Mouse (Mus musculus) right cerebral cortex, postnatal 14 days (tissue): ENCODE measurements at regions not wholly inside any gene's neighbourhood (a gene's known extent, or its start where the extent isn't known, plus 50 kb on each side); places are given as distances from the start of the nearest gene placed in this dataset.
"Not testable (repeated sequence)": the region's sequence is repeated elsewhere in the genome, so short reads cannot be mapped to it uniquely, and the experiment has no call there.

Experiments
- DNase-seq: peaks from one replicate; pipeline ENCODE4 v3.0.0; 2022

DNA sequence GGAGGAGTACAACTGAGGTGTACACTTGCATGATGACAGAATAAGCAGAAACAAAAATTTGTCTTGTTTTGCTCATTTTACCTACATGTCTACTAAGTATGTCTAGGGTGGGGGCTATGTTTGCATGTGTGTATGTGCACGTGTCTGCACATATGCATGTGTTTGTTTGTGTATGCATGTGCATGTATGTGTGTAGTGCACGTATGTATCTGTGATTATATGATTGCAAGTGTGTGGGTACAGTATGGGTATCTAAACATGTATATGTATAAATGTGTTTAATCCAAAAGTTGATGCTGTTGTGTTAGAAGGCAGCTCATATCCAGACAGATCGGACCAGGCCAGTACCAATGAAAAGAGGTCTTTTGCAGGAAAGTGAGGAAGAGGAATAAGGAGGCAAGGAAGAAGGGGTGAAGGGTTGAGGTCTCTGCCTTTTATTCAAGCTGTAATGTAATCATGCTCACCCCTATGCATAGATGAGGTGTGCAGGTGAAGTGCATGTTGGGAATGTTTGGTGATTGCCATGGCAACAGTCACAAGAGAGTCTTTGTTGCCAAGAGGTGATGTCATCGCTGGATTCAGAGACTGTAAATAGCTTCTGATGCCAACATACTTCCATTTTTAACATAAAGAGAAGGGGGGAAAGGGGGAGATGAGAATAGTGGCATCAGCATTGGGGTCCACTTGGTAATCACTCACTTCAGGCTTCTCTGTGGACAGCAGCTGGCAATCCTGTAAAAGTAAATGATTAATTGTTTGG, 1447.7 kb downstream of the Zfp704 start:
- DNase-seq, result peak; percentile 4

GRCm38 (mm10) chr3:8143016-8143415, 1466.9 kb downstream of the Zfp704 start:
- DNase-seq, result no peak

DNA sequence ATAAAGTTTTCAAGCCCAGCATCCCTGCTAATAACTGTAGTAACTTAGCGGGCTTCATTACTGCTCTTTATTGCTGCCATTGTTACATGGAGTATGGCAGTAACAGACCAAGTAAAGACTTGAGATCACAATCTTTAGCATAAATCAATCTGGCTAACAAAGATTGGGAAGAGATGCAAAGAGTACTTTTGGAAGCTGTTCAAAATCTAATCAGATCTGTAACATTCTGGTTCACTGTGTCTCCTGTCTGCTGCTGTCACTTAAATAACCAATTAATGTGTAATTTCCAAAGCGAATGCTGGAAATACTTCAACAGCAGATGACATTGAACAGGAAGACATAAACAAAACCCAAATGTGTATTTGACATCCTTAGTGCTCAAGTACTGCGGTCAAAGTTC, 1467.7 kb downstream of the Zfp704 start:
- DNase-seq, result no peak

- no peak for DNase-seq
Measured at GRCm38 (mm10) chr3:8141664-8142084, 1468.2 kb downstream of the Zfp704 start.

GRCm38 (mm10) chr3:8123641-8124040, 1486.2 kb downstream of the Zfp704 start:
- not testable (repeated sequence) for DNase-seq

GRCm38 (mm10) chr3:8123141-8123540, 1486.7 kb downstream of the Zfp704 start:
- DNase-seq, result no peak

GRCm38 (mm10) chr3:8098291-8098690, 1478.0 kb upstream of the 1700008P02Rik start:
- DNase-seq, result no peak

DNA sequence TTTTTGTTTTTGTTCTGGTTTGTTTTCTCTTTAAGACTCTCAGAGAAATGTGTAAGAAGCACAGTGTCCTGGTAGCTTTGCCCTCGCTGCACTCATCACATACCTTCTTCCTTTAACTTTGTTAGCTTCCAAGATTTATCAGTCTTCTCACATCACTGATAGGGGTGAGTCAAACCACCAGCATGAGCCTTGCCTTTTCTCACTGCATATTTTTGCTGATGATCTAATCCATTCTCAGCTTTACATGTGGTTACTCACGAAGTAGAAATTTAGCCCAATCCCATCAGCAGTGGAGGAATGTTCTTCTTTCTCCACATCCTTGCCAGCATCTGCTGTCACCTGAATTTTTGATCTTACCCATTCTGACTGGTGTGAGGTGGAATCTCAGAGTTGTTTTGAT, 1464.5 kb upstream of the 1700008P02Rik start:
- no peak for DNase-seq

DNA sequence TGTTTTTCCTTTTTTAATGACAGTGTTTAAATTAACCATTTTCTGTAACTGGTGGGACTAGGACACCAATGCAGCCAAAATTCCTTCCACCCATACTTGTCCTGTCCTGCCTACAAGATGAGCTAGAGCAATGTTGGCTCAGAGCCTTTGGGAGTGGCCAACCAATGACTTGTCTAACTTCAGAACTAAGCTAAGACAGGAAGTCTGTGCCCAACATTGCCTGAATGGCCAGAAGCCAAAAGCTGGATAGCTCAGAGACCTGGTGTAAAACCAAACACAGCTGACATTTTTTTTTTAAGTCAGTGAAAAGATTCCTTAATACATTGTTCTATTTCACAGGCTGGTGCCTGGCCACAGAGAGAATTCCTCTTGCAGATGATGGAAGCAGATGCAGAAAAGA, 1433.5 kb upstream of the 1700008P02Rik start:
- no peak for DNase-seq

- no peak for DNase-seq
Measured at GRCm38 (mm10) chr3:8051167-8051566, 1430.9 kb upstream of the 1700008P02Rik start.

DNA sequence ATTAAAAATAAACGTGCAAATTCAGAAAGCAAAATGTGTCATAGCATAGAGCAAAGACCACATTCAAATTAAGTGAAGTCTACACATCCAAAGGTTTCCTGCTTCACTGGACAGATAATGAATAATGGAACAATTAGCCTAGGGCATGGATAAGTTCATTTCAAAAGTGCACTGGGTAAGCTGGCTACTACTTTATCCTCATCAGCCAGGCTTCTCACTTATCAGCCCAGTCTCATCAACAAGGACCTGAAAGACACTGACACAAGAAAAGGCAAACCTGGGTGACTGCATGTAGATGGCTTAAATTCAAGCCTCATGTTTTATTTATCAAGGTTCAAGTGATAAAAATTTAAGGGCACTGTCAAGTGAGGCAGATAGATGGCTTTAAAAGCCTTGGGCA, 1429.5 kb upstream of the 1700008P02Rik start:
- no peak for DNase-seq

DNA sequence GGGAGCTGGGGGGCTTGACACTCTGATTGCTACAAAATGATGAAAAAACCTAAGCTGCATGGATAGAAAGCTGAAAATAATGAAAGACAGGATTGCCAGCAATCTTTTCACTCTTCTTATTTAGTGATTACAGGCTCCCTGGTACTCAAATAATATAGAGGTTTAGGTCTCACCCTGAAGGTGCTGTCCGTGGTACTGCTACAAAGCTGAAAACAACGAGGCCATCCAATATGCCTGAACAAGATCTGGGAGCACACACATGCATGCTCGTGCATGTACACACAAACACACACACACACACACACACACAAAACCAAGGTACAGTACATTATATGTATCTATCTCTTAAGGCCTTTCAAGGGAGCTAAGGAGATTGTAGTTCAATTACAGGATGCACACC, 1426.1 kb upstream of the 1700008P02Rik start:
- DNase-seq, result no peak

GRCm38 (mm10) chr3:8036697-8037096, 1416.5 kb upstream of the 1700008P02Rik start:
- no peak for DNase-seq

DNA sequence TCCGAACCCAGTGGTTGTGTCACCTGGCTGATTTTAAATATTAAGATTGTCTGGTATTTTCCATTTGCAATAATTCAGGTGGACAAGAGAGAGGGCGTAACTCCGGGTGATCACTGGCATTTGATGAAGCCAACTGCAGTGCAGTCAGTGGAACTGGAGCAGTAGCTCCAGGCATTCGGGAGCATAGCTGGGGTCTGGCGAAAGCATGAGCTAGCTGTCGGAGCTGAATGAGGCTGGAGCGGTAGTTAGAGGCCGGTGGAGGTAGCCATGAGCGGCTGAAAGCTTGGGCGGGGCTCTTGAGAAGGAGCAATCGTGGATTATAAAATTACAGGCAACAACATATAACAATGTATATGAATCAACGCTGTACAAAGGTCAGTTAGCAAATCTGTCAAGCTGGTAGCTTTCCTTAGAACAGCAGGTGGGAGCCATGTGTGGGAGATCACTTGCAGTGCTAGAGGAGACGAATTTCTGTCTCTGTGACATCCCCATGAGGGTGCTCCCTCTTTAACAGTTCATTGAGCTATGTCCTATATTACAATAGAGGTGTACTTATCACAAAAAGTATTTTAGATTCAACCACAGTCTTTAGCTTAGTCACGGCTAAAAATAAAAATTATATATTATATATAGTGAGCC, 1415.0 kb upstream of the 1700008P02Rik start:
- no peak for DNase-seq

GRCm38 (mm10) chr3:8026325-8027017, 1406.2 kb upstream of the 1700008P02Rik start:
- DNase-seq, result no peak

DNA sequence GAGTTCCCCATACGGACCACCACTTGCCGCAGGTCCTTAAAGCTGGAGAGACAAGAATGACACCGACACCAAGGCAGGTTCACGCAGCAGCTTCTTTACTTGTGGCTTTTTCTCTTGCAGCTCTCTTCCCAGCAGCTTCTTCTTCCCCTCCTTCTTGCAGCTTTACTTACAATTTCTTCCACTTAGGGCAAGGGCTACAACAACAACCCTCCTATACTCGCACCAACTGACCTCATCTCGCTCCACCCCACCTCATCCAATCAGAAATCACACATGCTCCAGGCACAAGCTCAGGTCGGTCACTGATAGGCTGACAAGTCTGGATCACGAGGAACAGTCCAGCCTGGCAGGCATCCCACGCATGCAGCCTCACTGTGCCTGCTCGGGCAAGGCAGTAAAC, 1402.4 kb upstream of the 1700008P02Rik start:
- no peak for DNase-seq

DNA sequence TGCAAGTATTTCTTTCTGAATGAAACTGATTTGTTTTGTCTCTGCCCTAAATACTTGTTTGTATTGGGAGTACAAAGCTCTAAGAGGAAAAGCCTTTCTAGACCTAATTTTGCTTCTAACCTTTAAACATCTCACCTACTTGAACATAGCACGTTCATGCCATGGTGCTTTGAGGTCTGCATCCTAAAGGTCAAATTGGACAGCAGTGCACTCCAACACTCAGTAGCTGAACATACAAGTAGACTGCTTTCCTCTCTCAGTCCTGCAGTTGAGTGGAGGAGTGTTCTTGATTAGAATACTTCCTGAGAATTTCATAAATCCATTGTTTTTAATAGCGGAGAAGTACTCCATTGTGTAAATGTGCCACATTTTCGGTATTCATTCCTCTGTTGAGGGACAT, 1397.2 kb upstream of the 1700008P02Rik start:
- DNase-seq, result no peak

DNA sequence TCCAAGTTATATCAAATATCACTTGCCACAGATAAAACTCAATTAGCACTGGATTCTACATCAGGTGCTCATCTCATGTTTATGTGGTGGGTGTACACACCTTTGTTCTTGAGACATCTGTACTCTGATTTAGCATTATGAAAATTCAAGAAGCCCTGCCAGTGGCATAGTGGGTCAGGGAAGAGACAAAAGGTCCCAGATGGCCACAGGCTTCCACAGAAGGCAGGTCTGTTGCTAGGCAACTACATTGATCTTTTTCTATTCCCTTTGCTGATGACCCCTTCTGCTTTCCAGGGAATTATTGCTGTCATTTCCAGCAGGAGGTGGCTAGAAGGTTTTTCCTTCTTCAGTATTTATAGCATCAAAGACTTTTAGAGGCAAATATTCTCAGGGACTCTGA, 1396.7 kb upstream of the 1700008P02Rik start:
- DNase-seq, result no peak

- DNase-seq, result no peak
Measured at GRCm38 (mm10) chr3:8009966-8010365, 1389.7 kb upstream of the 1700008P02Rik start.

DNA sequence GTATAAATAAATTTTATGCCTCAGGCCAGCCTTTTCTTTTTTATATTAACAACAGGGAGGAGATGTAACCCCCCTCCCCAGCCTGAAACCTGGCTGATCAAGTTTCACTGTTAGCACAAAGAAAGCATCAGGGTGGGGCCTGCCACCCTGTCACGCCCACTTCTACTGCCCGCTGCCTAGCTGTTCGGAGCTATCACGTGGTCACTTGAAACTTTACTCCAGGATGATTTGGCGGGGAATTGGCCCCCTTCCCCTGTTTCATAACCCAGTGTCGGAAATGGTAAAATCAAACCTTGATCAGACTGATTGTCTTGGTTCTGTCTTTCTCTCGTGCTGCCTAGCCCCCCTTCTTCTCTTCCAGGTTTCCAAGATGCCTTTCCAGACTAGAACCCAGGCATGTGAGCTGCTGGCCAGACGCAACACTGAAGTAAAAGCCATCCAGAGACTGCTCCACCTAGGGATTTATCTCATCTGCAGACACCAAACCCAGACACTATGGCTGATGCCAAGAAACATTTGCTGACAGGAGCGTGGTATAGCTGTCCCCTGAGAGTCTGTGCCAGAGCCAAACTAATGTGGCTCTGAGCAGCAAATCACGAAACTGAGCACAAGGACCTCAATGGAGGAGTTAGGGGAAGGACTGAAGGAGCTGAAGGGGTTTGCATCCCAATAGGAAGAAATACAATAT, 1386.6 kb upstream of the 1700008P02Rik start:
- DNase-seq, result no peak

- DNase-seq, result no peak
Measured at GRCm38 (mm10) chr3:8006273-8006672, 1386.0 kb upstream of the 1700008P02Rik start.

- not testable (repeated sequence) for DNase-seq
Measured at GRCm38 (mm10) chr3:8005684-8006083, 1385.4 kb upstream of the 1700008P02Rik start.

GRCm38 (mm10) chr3:8004271-8004670, 1384.0 kb upstream of the 1700008P02Rik start:
- DNase-seq, result no peak
